Mouse (Mus musculus) neural tube, embryonic 14.5 days (tissue): ENCODE results near the gene Ptpn13. TPM values are rescaled to one million over a fixed set of nuclear protein-coding genes. Genes with fewer than 3 reads are reported as not detected.

Experiments used
- ATAC-seq: fragments of 200-750 bp; cut with Nextera tagmentation; 2 replicates; pipeline ENCODE4 v1.8.0; 2017; ENCODE audit warnings: low read depth, mild to moderate bottlenecking, moderate TSS enrichment, moderate library complexity
- H3K27ac ChIP-seq: fragments of 300-500 bp; sonication (generic); 2 replicates; pipeline ENCODE4 v1.5.1; 2014; ENCODE audit warnings: low read depth, mild to moderate bottlenecking, control low read depth, low read length, moderate library complexity, mixed read lengths
- H3K27me3 ChIP-seq: fragments of 300-500 bp; sonication (generic); 2 replicates; pipeline ENCODE4 v1.6.1; 2014; ENCODE audit warnings: low read length; ENCODE audit not compliant: control insufficient read depth, insufficient read depth
- H3K36me3 ChIP-seq: fragments of 300-500 bp; sonication (generic); 2 replicates; pipeline ENCODE4 v1.6.1; 2014; ENCODE audit warnings: low read length, mixed read lengths; ENCODE audit not compliant: control insufficient read depth, insufficient read depth
- H3K4me1 ChIP-seq: fragments of 300-500 bp; sonication (generic); 2 replicates; pipeline ENCODE4 v1.6.1; 2014; ENCODE audit warnings: low read length; ENCODE audit not compliant: control insufficient read depth, insufficient read depth
- H3K4me2 ChIP-seq: fragments of 300-500 bp; sonication (generic); 2 replicates; pipeline ENCODE4 v1.6.1; 2014; ENCODE audit warnings: mild to moderate bottlenecking, low read depth, low read length, control low read depth
- H3K4me3 ChIP-seq: fragments of 300-500 bp; sonication (generic); 2 replicates; pipeline ENCODE4 v1.5.1; 2014; ENCODE audit warnings: low read depth, low read length, control low read depth, mixed read lengths
- H3K9ac ChIP-seq: fragments of 300-500 bp; sonication (generic); replicated peaks from 2 replicates; pipeline ENCODE4 v1.6.1; 2014; ENCODE audit warnings: low read depth, mild to moderate bottlenecking, control low read depth, low read length, mixed read lengths
- H3K9me3 ChIP-seq: fragments of 300-500 bp; sonication (generic); 2 replicates; pipeline ENCODE4 v1.6.1; 2016; ENCODE audit warnings: low read length; ENCODE audit not compliant: control insufficient read depth
- WGBS: fragments of 180-500 bp; shearing (Covaris S2); extraction: QIAGEN DNeasy Blood & Tissue Kit; methylation state at CpG from one replicate; pipeline ENCODE4 v1.1.7; 2014; 5-methylcytosine and 5-hydroxymethylcytosine counted together
- polyA plus RNA-seq: library from polyadenylated mRNA; unstranded; fragments of >200 nt; fragmentation: Nextera tagmentation; extraction: Ambion mirVana; gene quantifications from 2 replicates; pipeline ENCODE4 v1.2.1, GENCODE M21; 2014

The Ptpn13 gene
- polyA plus RNA-seq, 1 experiment from 2014 or later, result 4.1 TPM

DNA sequence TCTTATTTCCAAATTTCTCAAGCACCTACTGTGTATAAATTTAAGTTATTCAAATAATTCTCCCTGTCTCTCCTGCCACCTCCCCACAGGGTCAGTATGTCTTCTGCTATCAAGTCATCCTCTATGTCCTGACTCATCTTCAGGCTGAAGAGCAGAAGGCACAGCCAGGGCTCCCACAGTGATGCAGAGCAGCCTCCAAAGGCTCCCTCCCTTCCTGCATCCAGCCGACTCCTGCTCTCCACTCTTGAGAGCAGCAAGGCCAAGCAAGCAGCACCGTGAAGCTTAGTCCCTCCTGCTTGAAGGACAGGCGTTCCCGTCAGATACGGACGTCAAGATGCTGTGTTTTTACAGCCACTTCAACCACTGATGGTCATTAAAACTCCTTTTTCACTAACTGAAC lies 172.6 kb downstream of the Ptpn13 start:
- no peak overlapping the region for H3K9ac ChIP-seq
- H3K4me3 ChIP-seq, result no peak overlapping the region
- no peak overlapping the region for H3K27ac ChIP-seq
- WGBS, result 61% methylated on average over 6 of the region's 6 CpGs
- no peaks in the 10 kb centered on the region for H3K4me1 ChIP-seq
- H3K27me3 ChIP-seq, result no peaks in the 10 kb centered on the region
- H3K4me2 ChIP-seq, result no peak overlapping the region
- H3K9me3 ChIP-seq, result no peaks in the 10 kb centered on the region
- H3K36me3 ChIP-seq, result no peaks in the 10 kb centered on the region
- ATAC-seq, result no peak

GRCm38 (mm10) chr5:103598264-103598663 lies 173.3 kb downstream of the Ptpn13 start:
- Histone ChIP-seq H3K27ac (no peak overlapping the region), H3K4me2 (no peak overlapping the region), H3K27me3 (no peaks in the 10 kb centered on the region), H3K9ac (no peak overlapping the region), H3K4me1 (no peaks in the 10 kb centered on the region), H3K9me3 (no peaks in the 10 kb centered on the region), H3K4me3 (no peak overlapping the region), H3K36me3 (no peaks in the 10 kb centered on the region)
- WGBS, result 87% methylated on average over 9 of the region's 9 CpGs
- ATAC-seq, result no peak

- H3K4me1 ChIP-seq, result no peaks in the 10 kb centered on the region
- no peak overlapping the region for H3K9ac ChIP-seq
- H3K4me2 ChIP-seq, result no peak overlapping the region
- no peak overlapping the region for H3K4me3 ChIP-seq
- no peaks in the 10 kb centered on the region for H3K36me3 ChIP-seq
- H3K9me3 ChIP-seq, result no peaks in the 10 kb centered on the region
- no peak for ATAC-seq
- no peaks in the 10 kb centered on the region for H3K27me3 ChIP-seq
- no peak overlapping the region for H3K27ac ChIP-seq
- 86% methylated on average over 5 of the region's 5 CpGs for WGBS
Measured at GRCm38 (mm10) chr5:103598881-103599280, 173.9 kb downstream of the Ptpn13 start.

DNA sequence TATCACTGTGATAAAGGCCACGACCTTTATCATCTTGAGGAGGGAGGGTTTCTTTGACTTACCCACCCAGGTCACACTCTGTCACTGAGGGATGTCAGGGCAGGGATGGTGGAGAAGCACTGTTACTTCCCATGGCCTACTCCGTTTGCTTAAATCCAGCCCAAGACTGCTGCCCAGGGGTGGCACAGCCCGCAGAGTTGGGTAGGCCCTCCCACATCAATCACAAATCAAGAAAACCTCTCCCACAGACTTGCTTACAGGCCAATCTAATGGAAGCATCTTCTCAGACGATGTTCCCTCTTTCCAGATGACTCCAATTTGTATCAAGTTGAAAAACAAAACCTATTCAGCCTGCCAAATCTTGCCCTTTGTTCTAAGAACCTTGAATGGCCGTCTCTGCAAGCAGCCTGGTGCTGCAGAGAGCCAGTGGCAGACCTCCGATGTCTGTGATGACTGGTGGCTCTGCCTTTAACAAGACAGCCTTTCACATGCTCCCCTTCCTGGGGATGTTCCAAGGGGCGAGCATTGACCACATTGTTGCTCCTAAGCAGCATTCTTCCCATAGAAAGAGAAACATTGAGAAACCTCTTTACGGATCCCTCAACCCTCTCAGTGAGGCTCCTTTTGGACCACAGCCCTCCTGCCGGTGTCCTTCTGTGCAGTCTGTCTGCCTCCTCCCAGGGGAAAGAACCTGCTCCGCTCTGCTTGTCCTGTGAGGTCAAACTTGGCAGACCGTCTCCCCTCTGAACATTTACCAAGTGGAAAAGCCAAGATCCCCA lies 178.3 kb downstream of the Ptpn13 start:
- no peaks in the 10 kb centered on the region for H3K27me3 ChIP-seq
- H3K9me3 ChIP-seq, result no peaks in the 10 kb centered on the region
- 37% methylated on average over 11 of the region's 11 CpGs for WGBS
- peak; percentile 46; the same call in 1 of the 2 replicates for ATAC-seq
- H3K36me3 ChIP-seq, result no peaks in the 10 kb centered on the region
- no peak overlapping the region for H3K4me2 ChIP-seq
- H3K4me3 ChIP-seq, result no peak overlapping the region
- H3K9ac ChIP-seq, result no peak overlapping the region
- no peaks in the 10 kb centered on the region for H3K4me1 ChIP-seq
- no peak overlapping the region for H3K27ac ChIP-seq

GRCm38 (mm10) chr5:103605707-103606106 lies 180.7 kb downstream of the Ptpn13 start:
- Histone ChIP-seq H3K9ac (no peak overlapping the region), H3K4me2 (no peak overlapping the region), H3K9me3 (no peaks in the 10 kb centered on the region), H3K27me3 (no peaks in the 10 kb centered on the region), H3K4me3 (no peak overlapping the region), H3K36me3 (no peaks in the 10 kb centered on the region), H3K27ac (no peak overlapping the region), H3K4me1 (no peaks in the 10 kb centered on the region)
- 84% methylated on average over 7 of the region's 7 CpGs for WGBS
- ATAC-seq, result no peak

- no peak overlapping the region for H3K9ac ChIP-seq
- H3K27ac ChIP-seq, result no peak overlapping the region
- H3K4me2 ChIP-seq, result no peak overlapping the region
- H3K4me1 ChIP-seq, result no peaks in the 10 kb centered on the region
- ATAC-seq, result no peak
- no peaks in the 10 kb centered on the region for H3K27me3 ChIP-seq
- H3K36me3 ChIP-seq, result no peaks in the 10 kb centered on the region
- no peak overlapping the region for H3K4me3 ChIP-seq
- 81% methylated on average over 5 of the region's 5 CpGs for WGBS
- no peaks in the 10 kb centered on the region for H3K9me3 ChIP-seq
Measured at GRCm38 (mm10) chr5:103610148-103610547, 185.2 kb downstream of the Ptpn13 start.

- Histone ChIP-seq H3K27me3 (no peaks in the 10 kb centered on the region), H3K36me3 (no peaks in the 10 kb centered on the region), H3K9me3 (no peaks in the 10 kb centered on the region), H3K9ac (no peak overlapping the region), H3K4me1 (no peaks in the 10 kb centered on the region), H3K4me2 (no peak overlapping the region), H3K27ac (no peak overlapping the region), H3K4me3 (no peak overlapping the region)
- WGBS, result 94% methylated on average over 10 of the region's 10 CpGs
- ATAC-seq, result no peak
Measured at GRCm38 (mm10) chr5:103610856-103611472, 186.0 kb downstream of the Ptpn13 start.

GRCm38 (mm10) chr5:103612316-103612715 lies 187.3 kb downstream of the Ptpn13 start:
- Histone ChIP-seq H3K27ac (no peak overlapping the region), H3K9ac (no peak overlapping the region), H3K36me3 (no peaks in the 10 kb centered on the region), H3K4me1 (no peaks in the 10 kb centered on the region), H3K9me3 (no peaks in the 10 kb centered on the region), H3K4me2 (no peak overlapping the region), H3K27me3 (no peaks in the 10 kb centered on the region), H3K4me3 (no peak overlapping the region)
- ATAC-seq, result no peak
- 89% methylated on average over 7 of the region's 7 CpGs for WGBS

DNA sequence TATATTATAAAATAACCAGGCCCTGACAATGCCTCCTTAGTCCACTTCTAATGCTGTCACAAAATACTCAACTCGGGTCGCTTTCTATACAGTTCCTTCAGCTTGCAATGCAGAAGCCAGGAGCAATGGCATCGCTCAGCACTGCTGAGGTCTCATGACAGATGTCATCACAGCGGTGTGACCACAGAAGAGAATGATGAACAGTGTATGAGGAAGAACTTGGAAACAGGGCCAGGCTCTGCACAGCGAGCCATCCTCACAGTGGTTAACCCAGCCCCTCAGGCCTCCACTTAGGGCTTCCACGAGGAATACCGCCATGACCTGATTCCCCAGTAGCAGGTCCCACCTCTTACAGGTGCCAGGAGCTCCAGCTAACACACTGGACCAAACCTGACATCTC lies 189.4 kb downstream of the Ptpn13 start:
- Histone ChIP-seq H3K4me2 (no peak overlapping the region), H3K4me1 (no peaks in the 10 kb centered on the region), H3K4me3 (no peak overlapping the region), H3K27ac (no peak overlapping the region), H3K9me3 (no peaks in the 10 kb centered on the region), H3K27me3 (no peaks in the 10 kb centered on the region), H3K9ac (no peak overlapping the region), H3K36me3 (no peaks in the 10 kb centered on the region)
- ATAC-seq, result no peak
- 96% methylated on average over 7 of the region's 7 CpGs for WGBS
